Mouse (Mus musculus): ENCODE measurements around the gene Ncs1. TPM values are rescaled to one million over a fixed set of nuclear protein-coding genes. Genes with fewer than 3 reads are reported as not detected.
A peak's percentile ranks its signal among the peaks of the same experiment; 100 is the strongest.

Gene Ncs1
- total RNA-seq (2014; rRNA removed) (0.07 and 0.09 TPM in 2 replicates), polyA plus RNA-seq (2012; rRNA removed) (0.07 and 0.11 TPM in 2 replicates)

GRCm38 (mm10) chr2:31245491-31246141 lies at the start of gene Ncs1:
Gene Ncs1, plus strand, starts transcription at chr2:31245823.
- WGBS, result 2% methylated on average over 89 of the region's 89 CpGs
- H3K27me3 ChIP-seq (ENCODE audit: control insufficient read depth, insufficient read depth, low read length), result peaks cover 15% of the 10 kb centered on the region
- DNase-seq (ENCODE audit: extremely low read depth, low read depth, low spot score), result no peak

DNA sequence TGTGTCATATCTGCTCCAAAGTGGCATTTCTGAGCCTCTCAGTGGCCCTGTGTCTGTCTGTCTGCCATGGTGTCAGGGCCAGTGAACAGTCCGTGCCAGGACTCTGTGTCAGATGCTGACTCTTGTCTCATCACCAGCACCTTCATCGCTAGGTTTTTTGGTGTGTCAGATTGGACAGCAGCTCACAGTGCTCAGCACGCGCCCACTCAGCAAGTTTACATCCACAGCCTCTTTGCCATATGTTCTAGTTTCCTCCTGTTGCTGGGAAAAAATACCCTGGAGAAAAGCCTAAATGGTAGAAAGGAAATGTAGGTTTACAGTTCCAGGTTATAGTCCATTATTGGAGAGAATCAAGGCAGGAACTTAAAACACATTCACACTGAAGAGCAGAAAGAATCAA lies 47.0 kb upstream of the Ncs1 start:
- H3K79me2 ChIP-seq (ENCODE audit: control insufficient read depth, insufficient read depth, low read length), result no peaks in the 10 kb centered on the region
- WGBS, result 96% methylated on average over 4 of the region's 4 CpGs
- peaks cover 8% of the 10 kb centered on the region for H3K4me1 ChIP-seq (ENCODE audit: control insufficient read depth, insufficient read depth, low read length)
- H3K9ac ChIP-seq (ENCODE audit: low read depth, low read length), result no peak overlapping the region
- H3K36me3 ChIP-seq (ENCODE audit: control insufficient read depth, insufficient read depth, low read length), result 0 out of 2 replicates have a peak, but pooled peaks cover 2% of the 10 kb centered on the region
- TF ChIP-seq POLR2A (IDR thresholded peaks at IDR 0.05; ENCODE audit: extremely low read depth, insufficient read depth, low read length) (no peak), CTCF (IDR thresholded peaks at IDR 0.05; ENCODE audit: low read depth, low read length) (no peak)
- H3K4me3 ChIP-seq (ENCODE audit: insufficient read depth, low read depth, low read length), result no peak overlapping the region
- H3K27me3 ChIP-seq (ENCODE audit: control insufficient read depth, insufficient read depth, low read length), result no peaks in the 10 kb centered on the region
- H3K27ac ChIP-seq (replicated peaks; ENCODE audit: insufficient read depth, low read depth, low read length), result no peak overlapping the region
- DNase-seq (ENCODE audit: extremely low read depth, low read depth, low spot score), result no peak

More at GRCm38 (mm10) chr2:31245491-31246141, at the start of gene Ncs1:
- no peak for TF ChIP-seq POLR2A (IDR thresholded peaks at IDR 0.05; ENCODE audit: extremely low read depth, insufficient read depth, low read length)
- TF ChIP-seq CTCF (IDR thresholded peaks at IDR 0.05; ENCODE audit: low read depth, low read length), result no peak
- H3K4me3 ChIP-seq (ENCODE audit: insufficient read depth, low read depth, low read length), result peak within 1 kb of the TSS; percentile 56; the same call in 1 of the 2 replicates
- peak within 1 kb of the TSS; percentile 61 for H3K9ac ChIP-seq (ENCODE audit: low read depth, low read length)
- no peaks in the 10 kb centered on the region for H3K79me2 ChIP-seq (ENCODE audit: control insufficient read depth, insufficient read depth, low read length)
- H3K36me3 ChIP-seq (ENCODE audit: control insufficient read depth, insufficient read depth, low read length), result no peaks in the 10 kb centered on the region
- no peaks in the 10 kb centered on the region for H3K4me1 ChIP-seq (ENCODE audit: control insufficient read depth, insufficient read depth, low read length)
- H3K27ac ChIP-seq (replicated peaks; ENCODE audit: insufficient read depth, low read depth, low read length), result no peak within 1 kb of the TSS

GRCm38 (mm10) chr2:31200051-31200450 lies 45.6 kb upstream of the Ncs1 start:
- Histone ChIP-seq H3K36me3 (ENCODE audit: control insufficient read depth, insufficient read depth, low read length) (0 out of 2 replicates have a peak, but pooled peaks cover 2% of the 10 kb centered on the region), H3K9ac (ENCODE audit: low read depth, low read length) (no peak overlapping the region), H3K4me3 (ENCODE audit: insufficient read depth, low read depth, low read length) (no peak overlapping the region), H3K27ac (replicated peaks; ENCODE audit: insufficient read depth, low read depth, low read length) (no peak overlapping the region), H3K27me3 (ENCODE audit: control insufficient read depth, insufficient read depth, low read length) (no peaks in the 10 kb centered on the region), H3K4me1 (ENCODE audit: control insufficient read depth, insufficient read depth, low read length) (peaks cover 8% of the 10 kb centered on the region), H3K79me2 (ENCODE audit: control insufficient read depth, insufficient read depth, low read length) (no peaks in the 10 kb centered on the region)
- no peak for TF ChIP-seq CTCF (IDR thresholded peaks at IDR 0.05; ENCODE audit: low read depth, low read length)
- TF ChIP-seq POLR2A (IDR thresholded peaks at IDR 0.05; ENCODE audit: extremely low read depth, insufficient read depth, low read length), result no peak
- WGBS, result 90% methylated on average over 2 of the region's 2 CpGs
- DNase-seq (ENCODE audit: extremely low read depth, low read depth, low spot score), result no peak

- peak; percentile 83 for DNase-seq (ENCODE audit: extremely low read depth, low read depth, low spot score)
- peaks cover 8% of the 10 kb centered on the region for H3K4me1 ChIP-seq (ENCODE audit: control insufficient read depth, insufficient read depth, low read length)
- no peak overlapping the region for H3K4me3 ChIP-seq (ENCODE audit: insufficient read depth, low read depth, low read length)
Observed at GRCm38 (mm10) chr2:31201851-31202250, 43.8 kb upstream of the Ncs1 start.

GRCm38 (mm10) chr2:31202357-31202756 lies 43.3 kb upstream of the Ncs1 start:
- 56% methylated on average over 3 of the region's 3 CpGs for WGBS

More at GRCm38 (mm10) chr2:31201851-31202250, 43.8 kb upstream of the Ncs1 start:
- Histone ChIP-seq H3K9ac (ENCODE audit: low read depth, low read length) (no peak overlapping the region), H3K79me2 (ENCODE audit: control insufficient read depth, insufficient read depth, low read length) (no peaks in the 10 kb centered on the region), H3K36me3 (ENCODE audit: control insufficient read depth, insufficient read depth, low read length) (no peaks in the 10 kb centered on the region), H3K27ac (replicated peaks; ENCODE audit: insufficient read depth, low read depth, low read length) (no peak overlapping the region), H3K27me3 (ENCODE audit: control insufficient read depth, insufficient read depth, low read length) (no peaks in the 10 kb centered on the region)
- TF ChIP-seq POLR2A (IDR thresholded peaks at IDR 0.05; ENCODE audit: extremely low read depth, insufficient read depth, low read length) (no peak), CTCF (IDR thresholded peaks at IDR 0.05; ENCODE audit: low read depth, low read length) (no peak)
- WGBS, result 27% methylated on average over 7 of the region's 7 CpGs

DNA sequence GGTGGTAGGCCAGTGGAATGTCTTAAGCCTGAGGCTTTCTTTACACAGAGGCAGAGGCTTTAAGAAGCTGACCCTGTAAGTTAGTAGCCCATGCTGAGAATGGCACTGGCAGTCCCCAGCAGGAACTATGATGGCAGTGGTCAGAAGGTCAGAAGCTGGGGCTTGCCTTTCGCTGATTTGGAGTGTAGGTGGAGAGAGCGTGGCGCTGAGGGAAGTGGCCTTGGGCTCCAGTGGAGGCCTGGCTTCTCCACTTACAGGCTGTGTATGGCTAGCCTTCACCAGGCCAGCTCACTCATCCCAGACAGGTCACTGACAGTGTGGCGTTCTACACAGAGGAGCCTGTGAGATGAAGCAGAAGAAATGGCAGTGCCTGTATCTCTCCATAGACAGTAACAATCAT lies 42.7 kb upstream of the Ncs1 start:
- no peaks in the 10 kb centered on the region for H3K27me3 ChIP-seq (ENCODE audit: control insufficient read depth, insufficient read depth, low read length)
- H3K27ac ChIP-seq (replicated peaks; ENCODE audit: insufficient read depth, low read depth, low read length), result no peak overlapping the region
- TF ChIP-seq CTCF (IDR thresholded peaks at IDR 0.05; ENCODE audit: low read depth, low read length), result no peak
- no peak for TF ChIP-seq POLR2A (IDR thresholded peaks at IDR 0.05; ENCODE audit: extremely low read depth, insufficient read depth, low read length)
- no peaks in the 10 kb centered on the region for H3K79me2 ChIP-seq (ENCODE audit: control insufficient read depth, insufficient read depth, low read length)
- no peak for DNase-seq (ENCODE audit: extremely low read depth, low read depth, low spot score)
- H3K9ac ChIP-seq (ENCODE audit: low read depth, low read length), result no peak overlapping the region
- 91% methylated on average over 4 of the region's 4 CpGs for WGBS
- peaks cover 8% of the 10 kb centered on the region for H3K4me1 ChIP-seq (ENCODE audit: control insufficient read depth, insufficient read depth, low read length)
- no peak overlapping the region for H3K4me3 ChIP-seq (ENCODE audit: insufficient read depth, low read depth, low read length)
- 0 out of 2 replicates have a peak, but pooled peaks cover 3% of the 10 kb centered on the region for H3K36me3 ChIP-seq (ENCODE audit: control insufficient read depth, insufficient read depth, low read length)

More at GRCm38 (mm10) chr2:31202357-31202756, 43.3 kb upstream of the Ncs1 start:
- Histone ChIP-seq H3K4me1 (ENCODE audit: control insufficient read depth, insufficient read depth, low read length) (peaks cover 8% of the 10 kb centered on the region), H3K27me3 (ENCODE audit: control insufficient read depth, insufficient read depth, low read length) (no peaks in the 10 kb centered on the region), H3K4me3 (ENCODE audit: insufficient read depth, low read depth, low read length) (no peak overlapping the region), H3K27ac (replicated peaks; ENCODE audit: insufficient read depth, low read depth, low read length) (no peak overlapping the region), H3K9ac (ENCODE audit: low read depth, low read length) (no peak overlapping the region), H3K79me2 (ENCODE audit: control insufficient read depth, insufficient read depth, low read length) (no peaks in the 10 kb centered on the region), H3K36me3 (ENCODE audit: control insufficient read depth, insufficient read depth, low read length) (no peaks in the 10 kb centered on the region)
- no peak for DNase-seq (ENCODE audit: extremely low read depth, low read depth, low spot score)
- TF ChIP-seq POLR2A (IDR thresholded peaks at IDR 0.05; ENCODE audit: extremely low read depth, insufficient read depth, low read length), result no peak
- TF ChIP-seq CTCF (IDR thresholded peaks at IDR 0.05; ENCODE audit: low read depth, low read length), result no peak

All from liver, adult 2 months (tissue).